Mouse (Mus musculus) right cerebral cortex, adult 18-20 months (tissue): ENCODE data around the gene Fermt2.
A peak's percentile ranks its signal among the peaks of the same experiment; 100 is the strongest.
"Not testable (repeated sequence)": the region's sequence is repeated elsewhere in the genome, so short reads cannot be mapped to it uniquely, and the experiment has no call there.

Experiments
- DNase-seq: peaks from one replicate; pipeline ENCODE4 v3.0.0; 2022; ENCODE audit warnings: mixed read lengths

Fermt2 gene

DNA sequence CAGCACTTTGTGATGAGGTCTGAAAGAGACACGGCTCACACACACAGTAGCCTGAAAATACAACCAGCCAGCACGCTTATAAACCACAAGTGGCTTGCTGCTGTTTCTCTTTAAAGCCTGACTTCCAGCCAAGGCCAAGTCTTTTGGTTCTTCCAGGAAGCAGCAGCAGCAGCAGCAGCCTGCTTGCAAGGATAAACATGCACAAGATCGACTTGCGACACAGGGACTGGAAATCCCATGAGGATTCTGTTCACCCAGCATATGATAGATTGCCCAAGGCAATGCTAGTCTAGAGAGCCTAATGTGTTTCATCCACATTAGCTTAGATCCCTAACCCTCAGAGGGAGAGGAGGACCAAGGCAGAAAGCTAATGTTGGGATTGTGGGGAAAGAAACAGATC lies 22.0 kb downstream of the Fermt2 start:
- no peak for DNase-seq

DNA sequence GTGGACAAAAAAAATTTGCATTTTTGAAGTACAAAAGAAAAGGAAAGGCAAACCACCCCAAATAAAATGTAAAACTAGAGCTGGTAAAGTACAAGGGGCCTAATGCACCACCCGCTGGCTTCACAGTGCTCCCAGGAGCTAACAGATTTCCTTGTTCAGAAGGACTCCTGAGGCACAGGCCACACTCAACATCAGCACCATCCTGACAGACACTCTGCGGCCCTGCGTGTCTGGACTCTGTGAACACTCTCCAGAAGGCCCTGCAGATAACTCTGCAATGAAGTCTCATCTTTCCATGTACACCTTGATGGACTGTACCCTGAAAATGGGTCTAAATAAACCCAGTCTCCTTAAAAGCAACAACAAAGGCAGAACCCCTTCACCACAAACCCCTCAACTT lies 22.5 kb downstream of the Fermt2 start:
- no peak for DNase-seq

DNA sequence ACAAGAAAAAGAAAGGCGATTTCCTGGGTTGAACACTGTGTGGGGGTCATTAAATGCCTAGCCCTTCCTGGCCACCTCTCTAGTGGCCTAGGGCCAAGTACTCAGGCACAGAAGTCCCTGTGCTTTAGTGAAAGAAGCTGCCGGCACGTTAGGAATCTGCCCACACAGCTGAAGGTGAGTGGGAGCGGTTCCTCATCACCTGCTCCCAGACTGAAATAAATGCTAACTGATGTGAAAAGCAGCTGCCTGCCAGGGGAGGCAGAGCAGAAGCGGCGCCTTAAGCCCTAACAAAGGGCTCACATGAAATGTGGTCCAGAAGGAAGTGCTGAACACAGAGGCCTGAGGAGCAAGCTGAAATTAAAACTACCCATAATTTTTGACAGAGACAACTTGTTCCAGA lies 22.9 kb downstream of the Fermt2 start:
- peak; percentile 41 for DNase-seq

DNA sequence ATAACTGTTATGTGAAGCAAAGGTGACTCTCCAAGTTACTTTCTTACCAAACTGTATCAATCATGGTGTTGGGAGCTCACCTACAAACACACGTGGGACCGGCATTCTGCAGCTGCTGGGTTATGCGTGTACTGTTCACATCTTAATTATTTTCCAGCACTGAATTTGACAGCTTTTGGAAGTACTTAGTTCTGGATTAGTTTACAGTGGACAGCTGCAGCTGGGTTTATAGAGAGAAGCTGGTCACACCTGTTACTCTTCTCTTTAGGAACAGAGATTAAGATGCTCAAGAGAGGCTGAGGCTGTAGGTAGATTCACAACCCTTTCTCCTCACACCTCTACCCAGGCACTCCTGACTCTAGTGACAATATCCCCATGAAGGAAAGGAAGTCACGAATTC lies 23.8 kb downstream of the Fermt2 start:
- DNase-seq = no peak

DNA sequence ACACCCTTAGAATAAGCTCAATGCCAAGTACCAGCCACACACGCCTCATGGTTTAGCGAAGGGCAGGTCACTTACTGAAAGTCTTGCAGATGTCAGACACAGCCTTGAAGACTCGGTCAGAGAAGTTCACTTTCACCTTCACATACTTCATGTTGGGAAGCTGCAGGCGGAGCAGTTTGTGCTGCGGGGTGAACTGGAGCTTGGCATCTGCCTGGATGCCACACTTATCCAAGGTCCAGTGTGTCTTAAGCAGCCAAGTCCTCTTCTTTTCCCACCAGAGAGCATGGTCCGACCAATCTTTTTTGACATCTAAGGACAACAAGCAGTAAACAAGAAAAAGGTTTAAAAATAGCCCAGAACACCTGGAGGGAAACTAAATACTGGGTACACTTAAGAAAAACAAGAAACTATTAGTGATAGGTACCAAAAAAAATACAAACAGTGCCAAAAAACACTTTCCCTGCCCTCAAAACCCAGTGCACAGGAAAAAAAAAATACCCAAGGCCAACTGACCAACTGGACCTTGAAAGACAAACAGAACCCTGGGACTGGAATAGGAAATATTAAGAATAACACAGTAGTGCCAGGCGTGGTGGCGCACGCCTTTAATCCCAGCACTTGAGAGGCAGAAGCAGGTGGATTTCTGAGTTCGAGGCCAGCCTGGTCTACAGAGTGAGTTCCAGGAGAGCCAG lies 25.4 kb downstream of the Fermt2 start:
- no peak for DNase-seq

DNA sequence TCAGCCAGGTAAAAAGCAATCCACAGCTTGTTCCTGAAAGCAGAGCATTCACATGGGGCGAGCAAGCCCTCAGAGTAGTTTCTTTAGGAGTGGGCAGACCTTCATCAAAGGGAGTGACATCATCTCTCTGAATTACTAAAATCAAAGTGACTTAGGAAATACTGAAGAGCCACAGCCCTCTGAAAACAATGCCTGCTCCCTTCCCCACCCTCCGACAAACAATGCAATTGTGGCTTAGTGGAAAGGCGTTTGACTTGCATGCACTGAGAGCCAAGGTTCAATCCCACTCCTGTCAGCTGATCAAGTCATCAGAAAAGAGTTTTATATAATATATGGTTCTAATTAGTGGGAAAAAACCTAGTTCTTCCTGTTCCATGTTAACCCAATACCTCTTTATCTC lies 26.0 kb downstream of the Fermt2 start:
- DNase-seq = no peak

DNA sequence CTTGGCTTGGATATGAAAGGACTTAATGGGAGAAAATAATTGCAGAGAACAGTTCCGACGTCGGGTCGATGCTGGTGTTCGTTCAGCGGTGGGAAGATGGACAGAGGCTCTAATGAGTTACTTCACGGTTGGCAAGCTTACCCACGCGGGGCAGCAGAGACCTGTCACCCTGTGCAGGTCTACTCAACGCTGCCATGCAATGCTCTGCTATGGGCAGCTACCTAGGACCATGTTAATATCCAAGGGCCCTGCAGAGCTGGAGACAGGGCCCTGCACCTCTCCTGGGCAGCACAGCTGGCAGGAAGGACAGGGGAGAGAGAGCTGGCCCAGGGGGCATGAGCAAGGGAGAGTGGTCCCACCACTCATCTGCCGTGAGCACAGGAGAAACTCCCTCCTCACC lies 29.9 kb downstream of the Fermt2 start:
- no peak for DNase-seq

DNA sequence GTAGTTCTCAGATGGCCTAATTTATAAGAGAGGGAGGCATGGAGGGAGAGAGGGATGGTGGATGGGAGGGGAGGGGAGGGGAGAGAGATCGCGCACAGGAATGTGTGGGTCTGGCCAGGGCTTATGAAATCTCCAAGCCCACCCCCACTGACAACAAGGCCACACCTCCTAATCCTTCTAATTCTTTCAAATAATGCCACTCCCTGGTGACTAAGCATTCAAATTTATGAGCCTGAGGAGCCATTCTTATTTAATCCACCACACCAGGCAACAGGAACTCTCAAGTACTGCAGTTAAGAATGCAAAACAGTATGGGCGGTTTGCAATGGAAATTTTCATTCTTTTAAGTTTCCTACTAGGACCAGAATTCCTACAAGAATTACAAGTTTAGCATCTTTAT lies 32.8 kb downstream of the Fermt2 start:
- no peak for DNase-seq

DNA sequence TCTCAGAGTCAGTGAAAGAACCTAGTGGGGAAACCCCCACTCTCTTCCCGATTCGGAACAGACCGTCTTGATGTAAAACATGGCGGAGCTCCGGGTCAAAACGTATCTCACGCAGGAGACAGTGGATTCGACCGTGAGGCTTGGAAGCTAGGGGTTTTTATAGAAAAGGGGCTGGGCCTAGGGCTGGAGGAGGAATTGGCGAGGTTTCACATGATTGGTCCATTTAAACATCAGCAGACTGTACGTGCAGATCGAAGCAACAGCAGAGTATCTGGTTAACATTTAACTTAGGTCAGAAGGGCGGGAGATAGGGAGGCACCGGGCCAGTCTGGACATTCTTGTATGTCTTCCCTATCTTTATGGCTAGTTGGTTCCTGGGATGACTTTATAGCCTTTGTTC lies 34.1 kb downstream of the Fermt2 start:
- DNase-seq = not testable (repeated sequence)

DNA sequence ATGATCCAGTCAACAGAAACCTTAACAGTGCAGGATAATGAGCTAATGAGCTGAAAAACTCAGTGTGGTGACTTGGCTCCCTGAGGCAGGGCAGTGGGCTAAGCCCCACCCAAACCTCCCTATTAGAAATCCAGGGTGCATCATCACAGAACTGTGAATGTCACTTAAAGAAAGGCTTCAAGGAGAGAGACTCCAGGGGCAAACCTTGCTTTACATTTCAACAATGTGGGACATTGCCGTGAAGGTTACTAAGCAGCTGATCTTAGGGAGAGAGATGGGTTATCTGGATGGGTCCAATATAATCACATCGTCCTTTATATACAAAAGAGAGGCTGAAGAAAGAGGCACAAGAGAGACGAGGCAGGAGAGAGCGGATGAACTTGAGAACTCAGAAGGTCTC lies 36.0 kb downstream of the Fermt2 start:
- no peak for DNase-seq

DNA sequence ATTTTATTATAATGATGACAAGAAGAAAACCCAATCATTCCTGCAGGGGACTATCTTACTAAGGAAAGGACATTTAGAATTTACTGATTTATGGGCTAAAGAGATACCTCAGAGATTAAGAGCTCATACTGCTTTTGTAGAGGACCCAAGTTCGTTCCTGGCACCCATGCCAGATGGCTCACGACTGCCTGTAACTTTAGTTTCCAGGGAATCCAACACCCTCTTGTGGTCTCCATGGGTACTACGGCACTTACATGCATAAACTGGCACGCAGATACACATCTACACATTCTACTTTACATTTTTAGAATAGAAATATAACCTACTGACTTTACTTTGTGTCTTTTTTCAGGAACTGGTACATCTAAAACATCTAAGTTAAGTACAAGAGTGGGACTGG lies 37.2 kb downstream of the Fermt2 start:
- DNase-seq = no peak

DNA sequence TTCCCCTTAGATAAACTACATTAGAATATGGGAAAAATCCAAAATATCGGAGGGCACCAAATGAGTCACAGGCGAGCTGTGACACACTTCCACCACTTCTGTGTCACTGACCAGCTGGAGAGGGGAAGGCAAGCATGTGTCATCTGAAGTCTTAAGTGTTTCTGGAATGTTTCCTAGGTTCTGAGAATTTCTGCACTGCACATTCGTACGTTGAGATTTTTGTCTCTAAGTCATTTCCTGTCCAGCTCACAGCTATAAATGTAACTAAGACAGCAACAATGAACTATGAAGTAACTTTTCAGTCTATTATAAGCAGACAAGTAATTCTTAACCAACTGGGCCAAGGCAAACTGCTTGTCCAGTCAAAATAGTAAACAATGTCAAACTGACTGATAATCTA lies 37.9 kb downstream of the Fermt2 start:
- DNase-seq = no peak

DNA sequence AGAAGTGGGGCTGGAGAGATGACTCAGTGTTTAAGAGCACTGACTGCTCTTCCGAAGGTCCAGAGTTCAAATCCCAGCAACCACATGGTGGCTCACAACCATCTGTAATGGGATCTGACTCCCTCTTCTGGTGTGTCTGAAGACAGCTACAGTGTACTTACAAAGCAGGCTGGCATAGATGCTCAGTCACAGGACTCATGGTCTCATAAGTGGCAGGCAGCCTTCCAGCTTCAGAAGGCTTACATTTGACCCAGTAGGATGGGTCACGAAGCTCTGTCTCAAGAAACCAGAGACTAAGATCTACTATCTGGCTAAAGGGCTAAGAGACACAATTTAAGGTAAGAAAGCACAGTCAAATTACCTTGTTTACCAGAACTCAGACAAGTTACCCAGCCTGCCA lies 42.7 kb downstream of the Fermt2 start:
- not testable (repeated sequence) for DNase-seq

DNA sequence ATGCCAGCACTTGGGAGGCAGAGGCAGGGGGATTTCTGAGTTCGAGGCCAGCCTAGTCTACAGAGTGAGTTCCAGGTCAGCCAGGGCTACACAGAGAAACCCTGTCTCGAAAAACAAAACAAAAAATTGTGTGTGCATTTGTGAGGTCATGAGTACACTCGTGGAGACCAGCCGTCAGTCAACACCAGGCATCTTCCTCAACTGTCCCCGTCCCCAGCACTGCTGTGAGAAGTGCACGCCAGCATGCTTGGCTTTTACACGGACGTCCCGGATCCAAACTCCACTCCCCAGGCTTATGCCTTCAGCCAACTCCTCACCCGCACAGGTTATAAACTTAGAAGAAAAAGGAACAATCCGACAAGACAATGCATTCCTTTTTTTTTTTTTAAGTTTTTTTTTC lies 46.6 kb downstream of the Fermt2 start:
- DNase-seq = not testable (repeated sequence)

DNA sequence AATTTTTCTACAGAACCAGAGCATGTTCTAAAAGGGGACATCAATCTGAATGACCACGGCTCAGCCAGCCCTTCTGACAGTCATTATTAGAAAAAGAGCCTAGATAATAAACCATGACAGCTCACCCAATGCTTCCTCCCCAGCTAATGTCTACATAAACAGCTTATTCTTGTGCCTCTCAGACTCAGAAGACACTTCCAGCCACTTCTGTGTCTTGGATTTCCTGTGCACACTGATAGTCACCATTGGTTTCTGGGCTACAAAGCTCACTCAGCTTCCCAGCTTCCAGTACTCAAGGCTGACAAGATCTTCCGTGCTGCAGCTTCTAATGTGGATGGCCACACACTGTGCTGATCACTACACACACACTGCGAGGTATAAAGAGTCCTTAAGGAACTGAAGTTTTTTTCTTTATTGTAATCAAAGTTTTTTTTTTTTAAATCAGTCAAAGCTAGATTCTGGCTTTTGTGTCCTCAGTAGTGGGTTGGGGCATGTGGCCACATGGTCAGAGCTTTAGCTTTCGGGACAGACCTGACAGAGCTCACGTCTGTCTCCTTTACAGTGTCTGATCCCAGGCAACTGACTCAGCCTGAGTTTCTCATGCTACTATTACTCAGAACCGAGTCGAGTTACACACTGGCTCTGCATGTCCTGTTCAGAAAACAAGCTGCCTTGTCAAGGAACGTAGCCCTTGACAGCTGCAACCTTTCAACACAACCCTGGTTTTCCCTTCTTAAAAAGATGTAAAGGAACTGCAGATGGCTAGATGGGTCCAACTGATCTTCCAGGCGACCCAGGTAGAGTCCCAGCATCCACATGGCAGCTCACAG lies 50.7 kb downstream of the Fermt2 start:
- DNase-seq = no peak

DNA sequence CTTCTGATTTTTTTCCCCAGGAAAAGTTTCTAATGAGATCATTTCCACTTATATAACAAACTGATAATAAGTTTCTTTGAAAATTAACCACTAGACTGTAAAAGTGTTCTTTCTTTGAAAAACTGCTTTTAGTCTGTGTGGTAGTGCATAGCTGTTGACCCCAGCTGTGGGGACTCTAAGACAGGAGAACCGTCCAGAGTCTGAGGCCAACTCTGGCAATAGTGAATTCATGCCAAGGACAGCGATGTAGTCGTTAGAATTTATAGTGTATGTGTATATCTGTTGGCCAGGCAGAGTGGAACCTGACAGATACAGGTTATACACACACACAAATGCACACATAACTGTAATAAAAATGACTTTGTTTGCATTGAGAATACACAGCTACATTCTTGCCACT lies 51.4 kb downstream of the Fermt2 start:
- DNase-seq = no peak

DNA sequence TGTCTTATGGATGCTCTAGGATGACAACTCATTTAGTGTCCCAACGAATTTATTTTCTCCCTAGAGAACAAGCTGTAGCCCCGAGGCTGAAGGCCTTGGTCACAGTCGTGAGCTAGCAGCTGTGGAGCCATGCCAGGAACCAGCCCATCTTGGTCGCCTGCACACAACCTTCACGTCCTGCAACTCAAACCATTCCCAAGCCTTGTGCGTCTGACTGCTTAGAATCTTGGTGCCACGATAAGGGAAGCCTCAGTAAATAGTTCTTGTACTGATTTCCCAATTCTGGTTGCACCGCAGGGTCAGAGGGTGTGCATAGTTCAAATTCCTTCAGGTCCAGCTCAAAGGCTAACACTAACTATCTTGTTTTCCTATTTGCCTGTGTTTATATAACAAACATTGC lies 52.3 kb downstream of the Fermt2 start:
- DNase-seq = no peak

DNA sequence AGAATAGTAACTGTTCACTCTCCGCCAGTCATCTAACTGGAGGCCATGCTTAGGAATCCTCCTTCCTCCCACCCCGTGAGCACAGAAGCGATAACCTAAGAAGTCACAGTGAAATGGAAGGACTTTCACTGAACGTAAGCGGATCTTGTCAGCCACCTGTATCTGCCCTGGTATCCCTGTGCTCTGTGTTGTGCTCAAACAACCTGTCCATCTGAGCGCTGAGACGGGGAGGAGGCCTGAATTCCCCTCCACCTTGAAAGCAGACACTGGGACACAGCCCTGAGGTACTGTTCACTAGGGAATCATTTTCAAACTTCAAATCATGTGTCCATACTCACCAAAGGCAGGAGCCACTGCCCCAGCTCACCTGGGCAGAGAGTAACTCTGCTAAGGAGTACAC lies 52.9 kb downstream of the Fermt2 start:
- DNase-seq = no peak

DNA sequence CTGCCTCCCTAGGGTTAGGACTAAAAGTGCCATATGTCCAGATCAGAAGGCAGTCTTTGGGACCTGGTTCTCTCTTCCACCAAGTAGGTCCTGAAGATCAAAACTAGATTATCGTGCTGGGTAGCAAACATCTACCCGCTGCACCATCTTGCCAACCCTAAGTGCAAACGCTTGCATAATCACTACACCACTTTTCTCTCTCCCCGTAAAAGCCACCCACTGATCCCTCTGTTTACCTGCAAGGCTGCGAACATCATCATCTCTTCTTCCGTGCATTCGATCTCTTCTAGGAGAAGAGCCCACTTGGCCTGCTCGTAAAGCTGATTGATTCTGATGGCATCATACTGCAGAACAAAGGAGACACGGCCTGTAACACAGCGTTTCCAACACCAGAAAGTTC lies 57.4 kb downstream of the Fermt2 start:
- DNase-seq = no peak

DNA sequence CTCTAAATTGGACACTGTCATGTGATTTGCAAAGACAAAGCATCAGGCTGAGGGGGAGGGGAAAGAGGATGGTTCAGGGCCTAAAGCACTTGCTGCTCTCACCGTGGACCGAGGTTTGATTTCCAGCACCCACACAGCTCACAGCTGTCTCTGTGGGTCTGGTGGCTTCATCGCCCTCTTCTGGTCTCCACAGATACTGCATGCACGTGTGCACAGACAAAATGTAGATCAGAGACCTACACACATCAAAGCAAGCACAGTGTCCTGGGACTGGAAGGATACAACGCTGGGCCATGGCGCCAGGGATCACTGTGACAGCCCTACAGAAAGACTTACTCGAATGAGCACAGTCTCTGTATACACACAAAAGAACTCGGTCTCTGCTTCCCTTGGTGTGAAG lies 60.5 kb downstream of the Fermt2 start:
- DNase-seq = no peak

DNA sequence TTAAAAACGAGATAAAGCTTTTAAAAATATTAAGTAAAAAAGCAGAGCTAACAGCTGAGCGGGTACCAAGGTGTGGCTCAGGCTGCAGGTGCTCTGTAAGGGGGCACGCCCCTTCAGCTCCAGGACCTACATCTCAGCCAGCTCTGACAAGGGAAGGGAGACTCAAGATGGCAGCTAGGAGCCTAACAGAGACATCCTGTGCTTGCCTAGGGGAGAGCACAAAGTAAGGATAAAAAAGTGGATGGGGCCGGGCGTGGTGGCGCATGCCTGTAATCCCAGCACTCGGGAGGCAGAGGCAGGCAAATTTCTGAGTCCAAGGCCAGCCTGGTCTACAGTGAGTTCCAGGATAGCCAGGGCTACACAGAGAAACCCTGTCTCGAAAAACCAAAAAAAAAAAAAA lies 63.5 kb downstream of the Fermt2 start:
- DNase-seq = not testable (repeated sequence)

DNA sequence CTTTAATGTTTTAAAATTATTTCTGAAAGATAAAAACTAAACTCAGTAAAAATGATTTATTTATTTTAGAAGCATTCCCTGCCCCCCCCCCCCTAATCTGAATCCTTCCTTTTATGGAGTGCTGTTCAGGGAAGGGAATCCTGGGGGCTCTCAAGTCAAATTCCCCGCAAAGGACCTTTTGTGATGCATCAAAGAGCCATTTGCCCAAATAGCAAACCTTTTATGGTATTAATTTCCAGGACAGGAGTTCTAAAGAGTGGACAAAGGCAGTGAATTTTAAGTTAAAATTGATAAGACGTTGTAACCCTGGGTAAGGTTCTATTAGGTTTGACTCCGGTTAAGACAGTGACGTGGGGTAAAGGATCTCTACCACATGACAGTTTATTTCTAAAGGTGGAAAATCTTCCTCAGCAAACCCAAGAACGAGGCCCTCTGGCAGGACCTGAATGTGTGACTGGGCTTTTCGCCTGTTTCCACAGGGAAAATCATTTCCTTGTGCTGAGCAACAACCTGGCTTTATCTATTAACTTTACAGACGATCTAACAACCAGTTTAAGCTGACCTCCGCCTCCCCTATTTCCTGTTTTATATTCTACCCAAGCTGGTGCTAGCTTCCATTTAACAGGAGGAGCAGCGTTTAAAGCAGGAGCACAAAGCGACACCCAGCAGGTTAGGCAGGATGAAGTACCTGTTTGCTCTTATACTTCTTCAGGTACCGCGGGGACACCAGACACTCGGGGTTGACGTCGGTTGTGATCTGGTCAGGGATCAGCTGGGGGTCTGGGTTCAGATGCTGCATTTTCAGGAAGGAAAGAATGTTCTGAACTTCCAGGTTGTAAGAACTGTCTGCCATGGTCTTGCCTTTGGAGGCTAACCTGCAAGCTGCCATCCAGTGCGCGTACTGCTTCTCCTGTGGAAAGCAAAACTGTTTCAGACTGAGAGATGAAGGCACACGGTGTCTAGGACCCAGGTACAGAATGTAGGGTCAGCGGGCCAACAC lies 65.6 kb downstream of the Fermt2 start:
- no peak for DNase-seq

DNA sequence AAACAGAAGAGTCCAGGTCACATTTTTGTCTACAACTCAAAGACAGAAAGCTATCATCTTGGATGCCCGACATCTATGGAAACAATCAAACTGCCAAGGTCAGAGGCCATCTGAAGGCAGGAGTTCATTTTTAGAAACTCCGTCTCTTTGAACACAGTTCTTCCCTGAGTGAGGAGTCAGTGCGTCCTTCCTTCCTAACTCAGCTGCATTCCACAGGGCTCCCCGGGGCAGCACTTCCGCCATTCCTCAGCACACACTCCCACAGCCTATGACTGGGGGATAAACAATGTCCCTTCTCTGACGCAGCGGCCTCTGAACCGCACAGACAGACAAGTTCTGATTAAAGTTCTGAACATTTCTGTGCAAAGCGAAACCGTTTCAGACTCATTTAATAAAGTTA lies 66.3 kb downstream of the Fermt2 start:
- DNase-seq = no peak
